Mouse (Mus musculus) E14TG2a.4 (cell line): ENCODE measurements around the gene Trim44.

ENCODE experiments used
- H3K27me3 ChIP-seq: 2 replicates; pipeline ENCODE4 v1.6.1; 2014; ENCODE audit warnings: low read length, control low read depth; ENCODE audit not compliant: insufficient read depth
- H3K36me3 ChIP-seq: 2 replicates; pipeline ENCODE4 v1.6.1; 2014; ENCODE audit warnings: low read length, control low read depth; ENCODE audit not compliant: insufficient read depth
- H3K4me1 ChIP-seq: replicated peaks from 2 replicates; pipeline ENCODE4 v1.6.1; 2014; ENCODE audit warnings: low read depth, low read length, control low read depth
- H3K4me3 ChIP-seq: replicated peaks from 2 replicates; pipeline ENCODE4 v1.5.1; 2014; ENCODE audit warnings: mild to moderate bottlenecking, low read length
- H3K9me3 ChIP-seq: 2 replicates; pipeline ENCODE4 v1.6.1; 2014; ENCODE audit warnings: low read length, control low read depth
- CTCF ChIP-seq: conservative IDR thresholded peaks from 2 replicates; pipeline ENCODE4 v1.5.1; 2014; ENCODE audit warnings: low read length
- NANOG ChIP-seq: IDR thresholded peaks from 2 replicates; pipeline ENCODE4 v1.6.1; 2014; ENCODE audit warnings: borderline replicate concordance, low read length, mixed read lengths
- POU5F1 ChIP-seq: IDR thresholded peaks from 2 replicates; pipeline ENCODE4 v1.6.1; 2014; ENCODE audit warnings: low read length, borderline replicate concordance

The Trim44 gene

DNA sequence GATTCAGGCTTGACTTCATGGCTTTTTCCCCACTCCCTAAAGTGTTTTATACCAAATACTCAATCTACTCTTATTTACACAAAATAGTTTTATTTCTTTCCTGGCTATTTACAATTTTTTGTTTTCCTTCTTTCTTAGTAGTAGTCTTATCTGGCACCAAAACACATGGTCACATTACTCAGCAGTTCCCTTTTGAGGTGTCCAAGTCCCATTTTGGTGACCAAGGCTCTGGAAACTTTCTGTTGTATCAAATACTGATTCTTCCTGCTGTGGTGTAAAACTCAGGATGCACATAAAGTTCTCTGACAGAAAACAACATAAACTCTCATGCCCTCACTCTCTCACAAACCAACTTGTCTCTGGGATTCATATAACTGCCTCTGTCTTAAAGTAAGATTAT lies 83.3 kb downstream of the Trim44 start:
- Histone ChIP-seq H3K27me3 (no peaks in the 10 kb centered on the region), H3K4me1 (no peaks in the 10 kb centered on the region), H3K36me3 (no peaks in the 10 kb centered on the region), H3K9me3 (no peaks in the 10 kb centered on the region), H3K4me3 (no peak overlapping the region)
- TF ChIP-seq CTCF = no peak
- TF ChIP-seq NANOG = no peak
- TF ChIP-seq POU5F1 = no peak

DNA sequence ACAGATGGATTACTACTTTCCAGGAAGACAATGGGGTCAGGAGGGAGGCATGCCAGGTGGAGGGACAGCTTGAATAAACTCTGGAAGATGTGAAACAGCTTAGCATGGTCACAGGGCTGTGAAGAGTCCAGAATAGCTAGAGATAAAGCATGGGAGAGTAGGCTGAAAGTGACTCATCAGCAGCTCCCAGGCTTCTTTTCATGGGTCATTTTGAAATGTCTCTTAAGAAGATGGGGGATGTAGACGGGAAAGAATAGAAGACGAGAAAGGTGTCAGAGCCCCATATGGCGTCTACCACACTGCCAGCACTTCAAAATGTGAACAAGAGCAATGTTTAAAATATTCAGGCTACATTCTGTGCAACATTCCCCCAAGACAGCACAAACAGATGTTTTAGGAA lies 91.1 kb downstream of the Trim44 start:
- no peak for TF ChIP-seq POU5F1
- no peaks in the 10 kb centered on the region for H3K9me3 ChIP-seq
- H3K4me3 ChIP-seq = no peak overlapping the region
- H3K36me3 ChIP-seq = no peaks in the 10 kb centered on the region
- no peaks in the 10 kb centered on the region for H3K4me1 ChIP-seq
- no peaks in the 10 kb centered on the region for H3K27me3 ChIP-seq

DNA sequence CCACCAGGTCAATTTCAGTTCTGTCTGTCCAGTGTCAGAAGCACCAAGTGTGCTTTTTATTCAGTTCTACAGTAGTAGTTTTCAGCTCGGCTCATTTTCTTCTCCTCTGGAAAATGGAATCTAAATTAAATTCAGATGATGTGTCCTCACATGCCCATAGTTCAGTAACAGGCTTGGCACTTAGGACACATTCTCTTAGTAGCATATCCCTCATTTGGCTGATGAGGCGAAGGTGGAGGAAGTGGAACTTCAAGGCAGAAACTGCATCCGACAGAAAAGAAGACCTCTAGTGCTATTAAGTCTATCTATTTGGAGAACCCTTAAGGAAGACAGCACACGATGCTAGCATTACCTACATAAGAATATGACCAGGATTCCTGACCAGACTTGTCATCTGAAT lies 92.5 kb downstream of the Trim44 start:
- TF ChIP-seq NANOG (no peak), POU5F1 (no peak), CTCF (no peak)
- Histone ChIP-seq H3K9me3 (no peaks in the 10 kb centered on the region), H3K4me3 (no peak overlapping the region), H3K36me3 (no peaks in the 10 kb centered on the region), H3K27me3 (no peaks in the 10 kb centered on the region), H3K4me1 (no peaks in the 10 kb centered on the region)

DNA sequence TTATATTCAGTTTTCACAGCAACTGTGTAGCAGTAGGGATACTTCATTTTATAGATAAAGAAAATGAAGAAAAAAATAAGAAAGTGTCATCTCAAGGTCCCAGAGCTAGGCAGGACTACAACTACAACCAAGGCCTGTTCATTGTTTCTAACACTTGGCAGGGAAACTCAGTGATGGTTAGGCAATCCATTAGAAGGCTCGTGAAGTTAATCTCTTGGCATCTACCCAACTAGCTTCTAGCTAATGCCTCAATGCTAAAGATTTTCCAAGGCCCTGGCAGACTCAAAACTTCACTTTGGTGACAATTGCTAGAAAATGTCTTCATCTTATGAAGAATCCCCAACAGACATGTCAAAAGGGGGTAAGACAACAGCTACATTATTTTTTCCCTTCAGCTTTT lies 93.0 kb downstream of the Trim44 start:
- TF ChIP-seq POU5F1 (no peak), NANOG (no peak), CTCF (no peak)
- H3K4me1 ChIP-seq = no peaks in the 10 kb centered on the region
- H3K4me3 ChIP-seq = no peak overlapping the region
- no peaks in the 10 kb centered on the region for H3K9me3 ChIP-seq
- no peaks in the 10 kb centered on the region for H3K27me3 ChIP-seq
- no peaks in the 10 kb centered on the region for H3K36me3 ChIP-seq

DNA sequence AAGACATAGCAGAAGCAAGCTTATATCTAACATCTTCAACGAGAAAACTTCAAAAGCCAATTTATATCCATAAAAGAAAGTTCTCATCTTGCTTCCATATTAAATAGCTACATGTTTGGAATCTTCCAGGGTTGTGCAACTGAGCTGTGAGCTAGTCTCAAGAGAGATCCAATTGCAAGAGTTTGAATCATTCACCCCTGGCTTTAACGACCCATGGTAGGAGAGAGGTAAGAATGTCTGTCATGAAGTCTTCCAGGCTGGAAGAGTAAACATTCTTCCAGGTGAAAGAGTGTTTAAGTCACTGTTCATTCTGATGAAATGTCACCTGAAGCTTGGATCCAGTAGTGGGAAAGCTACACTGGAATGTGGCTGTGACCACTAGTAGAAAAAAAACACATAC lies 93.6 kb downstream of the Trim44 start:
- H3K4me1 ChIP-seq = no peaks in the 10 kb centered on the region
- no peak for TF ChIP-seq POU5F1
- no peak for TF ChIP-seq NANOG
- TF ChIP-seq CTCF = no peak
- no peak overlapping the region for H3K4me3 ChIP-seq
- H3K9me3 ChIP-seq = no peaks in the 10 kb centered on the region
- no peaks in the 10 kb centered on the region for H3K36me3 ChIP-seq
- H3K27me3 ChIP-seq = no peaks in the 10 kb centered on the region

DNA sequence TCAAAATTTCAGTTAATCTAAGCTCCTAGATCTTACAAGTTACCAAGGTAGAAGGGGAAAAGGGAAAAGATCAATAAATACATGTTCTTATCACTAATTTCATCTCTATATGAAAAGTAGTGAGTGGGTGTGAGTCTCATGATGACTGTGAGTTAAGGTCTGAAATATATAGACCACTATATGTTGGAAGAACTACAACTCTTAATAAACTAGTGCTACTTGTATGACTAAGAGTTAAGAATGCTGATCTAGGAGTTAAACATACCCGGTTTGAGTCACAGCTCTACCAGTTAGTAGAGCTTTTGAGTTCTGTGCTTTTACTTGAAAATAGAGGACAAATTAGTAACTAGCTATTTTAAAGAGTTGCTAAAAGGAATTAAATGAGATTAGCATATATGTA lies 94.7 kb downstream of the Trim44 start:
- TF ChIP-seq POU5F1 (no peak), NANOG (no peak), CTCF (no peak)
- Histone ChIP-seq H3K4me3 (no peak overlapping the region), H3K27me3 (no peaks in the 10 kb centered on the region)

DNA sequence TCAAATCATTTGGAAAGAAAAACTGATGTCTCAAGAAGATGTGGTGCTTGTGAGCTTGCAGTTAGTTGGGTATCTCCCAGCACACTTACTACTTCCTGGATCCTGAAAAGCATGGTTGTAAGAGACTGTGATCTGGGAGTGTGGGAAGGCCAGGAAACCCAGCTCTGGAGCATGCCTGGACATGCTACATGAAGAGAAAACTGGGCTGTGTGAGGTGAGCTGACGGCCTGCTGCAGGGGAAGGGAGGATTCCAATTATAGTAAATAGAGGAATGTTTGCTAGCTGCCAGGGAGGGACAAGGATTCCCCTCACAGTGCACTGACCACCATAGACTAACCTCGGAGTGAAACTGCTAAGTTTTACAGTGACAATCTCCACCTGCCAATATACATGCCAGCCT lies 104.4 kb downstream of the Trim44 start:
- Histone ChIP-seq H3K4me3 (no peak overlapping the region), H3K27me3 (no peaks in the 10 kb centered on the region), H3K4me1 (no peaks in the 10 kb centered on the region), H3K36me3 (peaks cover 31% of the 10 kb centered on the region), H3K9me3 (peaks cover 12% of the 10 kb centered on the region)
- no peak for TF ChIP-seq CTCF
- TF ChIP-seq NANOG = no peak
- no peak for TF ChIP-seq POU5F1

More for the DNA sequence above, 94.7 kb downstream of the Trim44 start:
- no peaks in the 10 kb centered on the region for H3K4me1 ChIP-seq
- no peaks in the 10 kb centered on the region for H3K9me3 ChIP-seq
- no peaks in the 10 kb centered on the region for H3K36me3 ChIP-seq

DNA sequence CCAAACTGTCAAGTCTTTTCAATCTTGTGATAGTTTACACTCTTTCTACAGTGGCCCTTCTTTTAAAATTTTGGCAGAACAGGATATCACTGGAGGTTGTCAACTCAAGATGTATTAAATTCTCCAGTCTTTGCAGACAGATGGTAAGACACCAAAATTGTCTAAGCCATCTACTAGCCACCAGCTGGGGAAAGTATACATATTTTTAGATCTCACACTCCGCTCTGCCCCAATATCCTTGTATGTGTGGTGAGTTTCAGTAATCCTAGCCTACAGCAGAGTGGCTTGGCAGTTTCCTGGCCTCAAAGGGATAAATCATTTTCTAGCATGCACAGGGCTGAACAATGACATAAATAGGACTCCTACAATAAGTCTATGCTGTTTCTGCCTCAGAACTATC lies 105.1 kb downstream of the Trim44 start:
- TF ChIP-seq NANOG (no peak), CTCF (no peak), POU5F1 (no peak)
- Histone ChIP-seq H3K36me3 (peaks cover 31% of the 10 kb centered on the region), H3K4me3 (no peak overlapping the region), H3K9me3 (peaks cover 12% of the 10 kb centered on the region), H3K27me3 (no peaks in the 10 kb centered on the region), H3K4me1 (no peaks in the 10 kb centered on the region)

DNA sequence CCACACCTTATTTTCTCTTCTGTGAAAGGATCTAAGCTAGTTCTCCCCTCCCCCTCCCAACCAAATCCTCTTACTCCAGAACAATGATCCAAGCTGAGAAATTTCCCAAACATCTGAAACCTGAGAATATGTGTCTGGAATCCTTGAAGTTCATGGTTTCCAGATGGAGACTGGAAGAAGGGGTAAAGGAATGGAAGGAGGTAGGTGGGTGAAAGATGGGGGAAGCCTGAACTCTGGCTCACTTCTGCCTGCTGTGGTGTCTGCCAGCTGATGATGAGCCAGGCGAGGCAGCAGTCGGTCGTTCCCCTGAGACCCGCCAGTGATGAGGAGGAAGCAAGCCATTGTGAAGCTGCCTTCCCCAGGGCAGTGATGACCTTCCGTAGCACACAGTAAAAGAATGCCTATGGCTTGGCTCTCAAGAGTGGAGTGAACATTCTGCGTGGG lies 112.8 kb downstream of the Trim44 start:
- Histone ChIP-seq H3K9me3 (no peaks in the 10 kb centered on the region), H3K27me3 (no peaks in the 10 kb centered on the region), H3K36me3 (no peaks in the 10 kb centered on the region), H3K4me1 (peaks cover 16% of the 10 kb centered on the region), H3K4me3 (no peak overlapping the region)
- no peak for TF ChIP-seq NANOG
- TF ChIP-seq POU5F1 = no peak
- no peak for TF ChIP-seq CTCF

DNA sequence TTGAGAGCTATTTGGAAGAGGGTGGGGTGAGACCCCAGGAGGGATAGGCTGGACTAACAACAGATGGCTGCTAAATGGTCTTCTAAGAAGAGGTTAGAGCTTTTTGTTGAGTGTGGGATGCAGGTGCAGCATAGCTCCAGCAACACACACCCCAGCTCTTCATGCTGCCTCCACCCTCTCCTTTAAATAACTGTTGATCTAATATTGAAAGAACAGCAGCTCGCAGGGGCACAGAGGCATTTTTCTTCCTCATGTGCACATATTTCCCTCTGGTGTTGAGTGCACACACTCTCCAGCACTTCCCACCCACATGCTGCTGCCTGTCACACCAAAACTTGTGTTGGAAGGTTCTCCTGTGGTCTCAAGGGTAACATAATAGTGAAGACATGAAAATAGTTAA lies 114.4 kb downstream of the Trim44 start:
- Histone ChIP-seq H3K4me1 (peaks cover 16% of the 10 kb centered on the region), H3K4me3 (no peak overlapping the region), H3K9me3 (no peaks in the 10 kb centered on the region), H3K27me3 (no peaks in the 10 kb centered on the region), H3K36me3 (no peaks in the 10 kb centered on the region)
- no peak for TF ChIP-seq POU5F1
- TF ChIP-seq CTCF = no peak
- no peak for TF ChIP-seq NANOG
